Mouse (Mus musculus): Measurements from ENCODE around the gene Cxcr5. TPM values are rescaled to one million over a fixed set of nuclear protein-coding genes. Genes with fewer than 3 reads are reported as not detected.

Gene Cxcr5
- 0.56 and 4.4 TPM in 2 replicates for total RNA-seq (2021)
- long read RNA-seq, experiment 1, partial matches to known transcripts: 0 of 1 reads
- long read RNA-seq, experiment 1, other reads (novel, unspliced or antisense): 1 of 1 reads
- long read RNA-seq, experiment 2: 0 reads

- no peak for DNase-seq
Measured at GRCm38 (mm10) chr9:44561597-44561996, at the start of gene Cxcr5. Cxcr5 (minus strand) TSS chr9:44561877.

GRCm38 (mm10) chr9:44610371-44610770 lies 48.7 kb upstream of the Cxcr5 start:
- DNase-seq: no peak

- no peak for DNase-seq
Measured at GRCm38 (mm10) chr9:44607306-44607705, 45.6 kb upstream of the Cxcr5 start.

- no peak for DNase-seq
Measured at GRCm38 (mm10) chr9:44606646-44607045, 45.0 kb upstream of the Cxcr5 start.

GRCm38 (mm10) chr9:44605616-44606165 lies 44.0 kb upstream of the Cxcr5 start:
- DNase-seq: no peak

- peak; percentile 88 for DNase-seq
Measured at GRCm38 (mm10) chr9:44604779-44605615, 43.3 kb upstream of the Cxcr5 start, which contains the start of gene Ddx6. Ddx6 (plus strand) TSS chr9:44604892.

GRCm38 (mm10) chr9:44604290-44604778 lies 42.7 kb upstream of the Cxcr5 start:
- peak; percentile 93 for DNase-seq

- peak; percentile 70 for DNase-seq
Measured at GRCm38 (mm10) chr9:44603454-44604289, 42.0 kb upstream of the Cxcr5 start.

GRCm38 (mm10) chr9:44602766-44603165 lies 41.1 kb upstream of the Cxcr5 start:
- no peak for DNase-seq

- DNase-seq: no peak
Measured at GRCm38 (mm10) chr9:44600801-44601200, 39.1 kb upstream of the Cxcr5 start.

- peak; percentile 32 for DNase-seq
Measured at GRCm38 (mm10) chr9:44599616-44600015, 37.9 kb upstream of the Cxcr5 start.

GRCm38 (mm10) chr9:44598899-44599495 lies 37.3 kb upstream of the Cxcr5 start:
- DNase-seq: peak; percentile 60

- no peak for DNase-seq
Measured at GRCm38 (mm10) chr9:44597742-44598141, 36.1 kb upstream of the Cxcr5 start.

- no peak for DNase-seq
Measured at GRCm38 (mm10) chr9:44595537-44595930, 33.9 kb upstream of the Cxcr5 start.

- no peak for DNase-seq
Measured at GRCm38 (mm10) chr9:44594901-44595536, 33.3 kb upstream of the Cxcr5 start.

- DNase-seq: no peak
Measured at GRCm38 (mm10) chr9:44593886-44594285, 32.2 kb upstream of the Cxcr5 start.

- no peak for DNase-seq
Measured at GRCm38 (mm10) chr9:44593221-44593620, 31.5 kb upstream of the Cxcr5 start.

GRCm38 (mm10) chr9:44591595-44592188 lies 30.0 kb upstream of the Cxcr5 start:
- DNase-seq: no peak

- no peak for DNase-seq
Measured at GRCm38 (mm10) chr9:44590969-44591368, 29.3 kb upstream of the Cxcr5 start.

- DNase-seq: no peak
Measured at GRCm38 (mm10) chr9:44589095-44589494, 27.4 kb upstream of the Cxcr5 start.

- no peak for DNase-seq
Measured at GRCm38 (mm10) chr9:44588605-44589004, 26.9 kb upstream of the Cxcr5 start.
